Mouse (Mus musculus) lung, postnatal 0 days (tissue): ENCODE results near the gene Ltb.

ENCODE experiments used
- CTCF ChIP-seq: IDR thresholded peaks from 2 replicates; pipeline ENCODE4 v1.5.1; 2016; ENCODE audit warnings: antibody characterized with exemption, mild to moderate bottlenecking
- EP300 ChIP-seq: IDR thresholded peaks from 2 replicates; pipeline ENCODE4 v1.6.1; 2016; ENCODE audit warnings: antibody characterized with exemption, mild to moderate bottlenecking, control low read depth

DNA sequence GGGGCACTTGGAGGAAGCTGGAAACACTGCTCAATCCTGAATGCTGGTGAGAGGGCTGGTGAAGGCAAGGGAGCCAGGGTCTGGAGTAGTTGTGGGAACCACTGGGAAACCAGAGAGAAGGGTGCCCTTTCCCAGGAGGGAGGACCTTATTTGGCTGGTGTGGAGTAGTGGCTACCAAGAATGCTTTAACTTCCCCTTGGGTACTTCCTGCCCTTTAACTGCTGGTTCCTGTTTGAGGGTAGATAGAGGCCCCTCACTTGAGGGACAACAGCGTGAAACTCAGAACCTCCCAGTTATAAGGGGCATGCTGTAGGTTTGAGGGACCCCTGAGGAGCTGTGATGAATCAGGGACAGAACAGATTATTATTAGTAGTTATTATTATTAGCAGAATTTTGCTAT, 5.1 kb upstream of the Ltb start:
- TF ChIP-seq CTCF (no peak), EP300 (no peak)
